Mouse (Mus musculus): Measurements from ENCODE around the gene Grhl3.

Grhl3 gene

DNA sequence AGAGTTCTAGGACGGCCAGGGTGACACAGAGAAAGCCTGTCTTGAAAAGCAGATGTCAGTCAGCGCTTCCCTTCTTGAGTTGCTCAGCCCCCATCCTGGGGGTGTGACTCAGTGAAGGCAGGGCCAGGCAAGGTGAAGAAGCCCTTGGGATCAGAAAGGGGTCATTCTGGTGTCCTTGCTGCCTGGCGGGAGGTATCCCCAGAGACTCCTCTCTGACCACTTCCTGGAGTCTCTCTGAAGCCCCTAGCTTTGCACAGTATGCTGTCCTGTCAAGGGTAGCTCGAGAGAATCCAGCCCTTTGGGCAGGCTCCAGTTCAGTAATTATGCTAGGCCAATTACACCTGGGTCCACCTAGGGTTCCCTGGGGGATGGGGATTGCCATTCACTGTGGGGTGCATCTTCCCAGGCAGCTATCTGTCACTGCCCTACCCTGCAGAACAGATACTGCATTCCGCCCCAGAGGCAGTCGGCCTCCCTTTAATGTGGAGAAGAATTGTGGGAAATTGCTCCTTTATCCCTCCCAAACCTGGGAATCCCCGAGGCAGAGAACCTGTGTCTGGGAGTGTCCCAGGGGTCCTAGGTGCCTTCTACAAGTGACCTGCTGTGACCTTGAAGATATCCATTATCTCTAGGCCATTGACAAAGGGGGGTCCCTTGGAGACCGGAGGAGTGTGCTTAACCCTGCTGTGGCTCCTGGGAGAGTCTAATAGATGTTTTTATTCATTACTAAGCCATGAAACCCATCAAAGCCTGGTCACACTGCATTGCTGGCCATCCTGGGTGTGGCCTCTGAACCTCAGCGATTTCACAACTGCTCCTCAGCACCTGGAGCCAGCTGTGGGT, 41.4 kb downstream of the Grhl3 start:
- DNase-seq (ENCODE audit: extremely low read depth, low read depth, low spot score), result no peak

GRCm38 (mm10) chr4:135531236-135531635, 42.2 kb downstream of the Grhl3 start:
- no peak for DNase-seq (ENCODE audit: extremely low read depth, low read depth, low spot score)

- no peak for DNase-seq (ENCODE audit: extremely low read depth, low read depth, low spot score)
These were observed 43.2 kb downstream of the Grhl3 start for GRCm38 (mm10) chr4:135530270-135530669.

GRCm38 (mm10) chr4:135526039-135526710, 47.3 kb downstream of the Grhl3 start:
- no peak for DNase-seq (ENCODE audit: extremely low read depth, low read depth, low spot score)

DNA sequence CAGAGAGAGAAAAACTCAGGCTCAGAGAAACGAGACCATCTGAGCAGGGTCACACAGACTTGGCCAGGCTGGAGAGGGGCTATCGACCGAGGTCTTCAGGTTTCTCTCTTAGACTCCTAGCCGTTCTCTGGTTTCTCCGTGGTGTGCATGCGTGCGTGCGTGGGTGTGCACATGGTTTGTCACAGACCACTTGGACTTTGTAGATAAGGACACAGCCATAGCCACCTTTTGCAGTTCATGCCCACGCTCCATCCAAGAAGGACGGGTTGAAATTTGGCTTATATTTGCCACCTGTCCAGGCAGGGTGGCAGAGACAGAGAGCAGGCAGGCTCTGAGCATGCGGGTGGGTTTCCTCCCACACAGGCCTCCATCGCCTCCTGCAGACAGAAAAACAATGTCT, 48.4 kb downstream of the Grhl3 start:
- no peak for DNase-seq (ENCODE audit: extremely low read depth, low read depth, low spot score)

DNA sequence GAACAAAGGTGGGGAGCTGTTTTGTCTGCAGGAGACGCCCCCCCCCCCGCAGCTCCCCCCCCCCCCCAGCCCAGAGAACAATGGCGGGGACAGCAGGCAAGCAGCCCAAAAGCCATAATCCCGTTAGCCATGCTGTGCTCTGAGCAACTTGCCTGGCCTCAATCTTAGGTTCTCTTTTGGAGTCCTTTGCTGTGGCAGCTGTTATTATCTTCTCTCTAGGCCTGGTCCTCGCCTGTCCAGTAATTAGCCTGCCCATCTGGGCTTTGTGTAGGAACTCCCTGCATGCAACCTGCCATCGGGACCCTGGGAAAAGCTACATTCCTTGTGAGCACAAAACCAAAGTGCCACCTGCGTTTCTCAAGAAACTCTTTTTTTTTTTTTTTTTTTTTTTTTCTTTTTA, 49.5 kb downstream of the Grhl3 start:
- DNase-seq (ENCODE audit: extremely low read depth, low read depth, low spot score), result no peak

DNA sequence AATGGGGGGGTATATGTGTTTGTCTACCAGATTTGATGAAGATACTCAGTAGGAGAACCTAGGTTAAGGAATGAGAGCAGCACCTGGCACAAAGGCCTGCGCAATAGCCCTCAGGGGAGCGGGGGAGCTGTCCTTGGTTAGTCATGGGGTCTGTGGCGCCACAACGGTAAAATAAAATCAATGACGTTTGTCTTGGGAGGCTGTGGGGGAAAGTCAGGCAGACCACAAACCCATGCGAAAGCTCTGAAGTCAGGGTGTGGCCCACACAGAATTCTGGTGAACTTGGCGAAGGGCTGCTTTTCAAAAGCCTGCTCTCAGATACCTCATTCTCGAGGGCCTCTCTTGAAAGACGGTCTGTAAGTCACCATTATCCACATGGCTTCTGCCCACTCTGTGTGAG, 53.0 kb downstream of the Grhl3 start:
- no peak for DNase-seq (ENCODE audit: extremely low read depth, low read depth, low spot score)

GRCm38 (mm10) chr4:135518135-135518534, 55.3 kb downstream of the Grhl3 start:
- DNase-seq (ENCODE audit: extremely low read depth, low read depth, low spot score), result no peak

- DNase-seq (ENCODE audit: extremely low read depth, low read depth, low spot score), result peak; percentile 23
These were observed 56.8 kb downstream of the Grhl3 start for GRCm38 (mm10) chr4:135516351-135517316.

- no peak for DNase-seq (ENCODE audit: extremely low read depth, low read depth, low spot score)
These were observed 58.5 kb downstream of the Grhl3 start for GRCm38 (mm10) chr4:135514925-135515324.

DNA sequence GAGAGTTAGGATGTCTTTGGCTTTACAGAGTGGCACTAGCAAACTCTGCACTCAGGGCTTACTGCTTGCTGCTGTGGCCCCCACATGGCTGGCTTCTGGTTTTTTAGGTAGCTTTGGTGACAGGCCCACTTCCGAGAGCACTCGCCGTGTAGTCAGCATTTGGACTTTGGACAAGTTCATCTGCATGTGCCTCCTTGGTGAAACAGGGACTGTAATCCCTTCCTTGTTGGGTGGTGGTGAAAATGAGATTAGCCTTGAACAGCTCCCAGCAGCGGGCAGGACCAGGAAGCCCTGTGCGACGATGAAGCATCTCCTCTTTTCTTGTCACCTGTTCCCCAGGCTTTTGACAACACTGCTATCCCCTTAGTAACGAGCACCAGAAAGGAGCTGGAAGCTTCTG, 59.6 kb downstream of the Grhl3 start:
- DNase-seq (ENCODE audit: extremely low read depth, low read depth, low spot score), result no peak

DNA sequence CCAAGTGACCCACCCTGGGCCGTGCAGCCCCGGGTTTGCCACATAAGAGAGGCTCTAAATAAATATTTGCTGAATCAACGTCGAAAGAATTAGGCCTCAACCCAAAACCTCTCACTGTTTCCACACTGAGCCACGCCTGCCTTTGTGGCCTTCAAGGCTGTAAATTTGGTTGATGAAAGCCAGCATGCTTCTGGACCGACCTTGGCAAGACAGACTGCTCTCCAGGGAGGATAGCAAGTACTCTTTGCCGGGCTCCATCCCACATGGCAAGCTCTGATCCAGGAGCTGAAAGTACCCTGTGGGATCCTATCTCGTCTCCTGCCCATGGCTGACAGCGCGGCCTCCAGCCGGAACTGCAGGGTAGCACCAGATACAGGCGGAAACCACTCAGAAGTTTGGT, 63.9 kb downstream of the Grhl3 start:
- no peak for DNase-seq (ENCODE audit: extremely low read depth, low read depth, low spot score)

GRCm38 (mm10) chr4:135508419-135509039, 64.9 kb downstream of the Grhl3 start:
- no peak for DNase-seq (ENCODE audit: extremely low read depth, low read depth, low spot score)

DNA sequence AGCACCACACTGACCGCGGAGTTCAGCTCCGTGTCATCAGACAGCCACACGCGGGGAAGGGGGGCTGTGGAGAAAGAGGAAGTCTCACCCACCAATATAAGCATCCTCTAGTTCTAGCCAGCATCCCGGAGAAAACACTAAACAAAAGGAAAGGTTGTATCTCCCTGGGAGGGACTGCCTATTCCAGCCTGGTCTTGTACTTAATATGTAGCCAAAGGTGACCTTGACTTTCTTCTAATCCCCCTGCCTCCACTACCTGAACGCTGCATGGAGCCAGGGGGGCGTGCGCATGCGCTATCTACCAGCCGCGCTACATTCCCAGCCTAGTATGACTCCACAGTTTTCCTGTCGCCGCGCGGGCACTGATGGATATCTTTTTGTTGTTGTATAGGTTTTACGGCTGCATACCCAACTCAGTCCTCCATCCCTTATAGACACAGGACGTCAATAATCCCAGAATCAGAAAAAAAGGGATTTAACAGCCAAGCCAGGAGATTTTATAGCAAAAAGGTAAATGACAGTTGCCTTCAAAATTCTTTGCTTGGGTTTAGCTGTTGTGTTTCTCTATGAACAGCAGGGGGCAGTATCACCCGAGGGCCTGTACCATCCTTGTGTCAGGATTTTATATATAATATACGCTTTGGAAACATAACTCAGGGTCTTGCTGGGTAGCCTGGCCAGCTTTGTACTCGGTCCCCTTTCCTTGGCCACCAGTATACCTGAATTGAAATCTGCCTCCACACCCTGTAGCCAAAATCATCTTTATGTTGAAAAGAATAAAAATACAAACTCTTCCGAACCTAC, 65.7 kb downstream of the Grhl3 start:
- no peak for DNase-seq (ENCODE audit: extremely low read depth, low read depth, low spot score)

- no peak for DNase-seq (ENCODE audit: extremely low read depth, low read depth, low spot score)
These were observed 67.6 kb downstream of the Grhl3 start for GRCm38 (mm10) chr4:135505794-135506193.

DNA sequence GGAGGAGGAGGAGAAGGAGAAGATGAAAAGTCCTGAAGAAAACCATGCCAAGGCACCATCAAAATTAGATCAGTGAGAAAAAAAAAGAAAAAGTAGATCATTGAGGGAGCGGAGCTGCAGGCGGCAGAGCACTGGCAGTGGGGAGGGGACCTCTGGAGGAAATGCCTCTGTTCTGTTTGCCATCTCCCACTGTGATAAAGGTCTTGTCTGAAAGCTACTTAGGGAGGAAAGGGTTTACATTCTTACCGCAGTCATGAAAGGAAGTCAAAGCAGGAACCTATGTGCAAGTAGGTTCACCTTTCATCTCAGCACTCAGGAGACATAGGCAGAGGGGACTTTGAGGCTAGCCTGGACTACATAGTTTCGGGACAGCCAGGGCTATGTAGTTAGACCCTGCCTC, 71.8 kb downstream of the Grhl3 start:
- DNase-seq (ENCODE audit: extremely low read depth, low read depth, low spot score), result no peak

- DNase-seq (ENCODE audit: extremely low read depth, low read depth, low spot score), result no peak
These were observed 73.6 kb downstream of the Grhl3 start for GRCm38 (mm10) chr4:135499831-135500230.

- no peak for DNase-seq (ENCODE audit: extremely low read depth, low read depth, low spot score)
These were observed 75.3 kb downstream of the Grhl3 start for GRCm38 (mm10) chr4:135498136-135498535.

GRCm38 (mm10) chr4:135495810-135496209, 77.6 kb downstream of the Grhl3 start:
- DNase-seq (ENCODE audit: extremely low read depth, low read depth, low spot score), result no peak

- no peak for DNase-seq (ENCODE audit: extremely low read depth, low read depth, low spot score)
These were observed 78.0 kb downstream of the Grhl3 start for GRCm38 (mm10) chr4:135495397-135495791.

All from fat pad, adult 2 months (tissue).